Mouse (Mus musculus) heart, adult 2 months (tissue): ENCODE results near the gene Camkmt. TPM values are rescaled to one million over a fixed set of nuclear protein-coding genes. Genes with fewer than 3 reads are reported as not detected.

Source experiments
- DNase-seq, 2 experiments: peaks; one replicate each; pipeline ENCODE4 v3.0.0; 2021
- H3K27ac ChIP-seq: fragments of 200-600 bp; 2 replicates; pipeline ENCODE4 v1.8.1; 2022
- H3K27me3 ChIP-seq: fragments of 200-500 bp; 2 replicates; pipeline ENCODE4 v1.6.1; 2012; ENCODE audit warnings: mild to moderate bottlenecking, low read length, inconsistent platforms, mixed read lengths; ENCODE audit not compliant: control insufficient read depth, insufficient read depth
- H3K36me3 ChIP-seq: fragments of 200-500 bp; 2 replicates; pipeline ENCODE4 v1.6.1; 2012; ENCODE audit warnings: low read length, inconsistent platforms; ENCODE audit not compliant: control insufficient read depth, insufficient read depth
- H3K4me1 ChIP-seq: fragments of 200-500 bp; 2 replicates; pipeline ENCODE4 v1.6.1; 2011; ENCODE audit warnings: low read length; ENCODE audit not compliant: control insufficient read depth, insufficient read depth
- H3K4me3 ChIP-seq: fragments of 200-600 bp; 2 replicates; pipeline ENCODE4 v1.8.1; 2022
- H3K79me2 ChIP-seq: fragments of 200-500 bp; replicated peaks from 2 replicates; pipeline ENCODE4 v1.6.1; 2012; ENCODE audit warnings: mild to moderate bottlenecking, inconsistent platforms, low read length, moderate library complexity, mixed read lengths; ENCODE audit not compliant: control insufficient read depth, insufficient read depth
- H3K9ac ChIP-seq: fragments of 200-500 bp; 2 replicates; pipeline ENCODE4 v1.6.1; 2012; ENCODE audit warnings: low read depth, mild to moderate bottlenecking, control low read depth, inconsistent platforms, low read length, mixed read lengths
- CTCF ChIP-seq: fragments of 200-600 bp; IDR thresholded peaks from 2 replicates; pipeline ENCODE4 v1.8.1; 2022; ENCODE audit warnings: antibody characterized with exemption, mild to moderate bottlenecking, moderate library complexity
- EP300 ChIP-seq: fragments of 200-500 bp; IDR thresholded peaks from 2 replicates; pipeline ENCODE4 v1.6.1; 2011; ENCODE audit warnings: low read depth, low read length, control low read depth; ENCODE audit not compliant: insufficient read depth
- POLR2A ChIP-seq: fragments of 200-500 bp; IDR thresholded peaks from 2 replicates; pipeline ENCODE4 v1.6.1; 2011; ENCODE audit warnings: mild to moderate bottlenecking, low read depth, low read length, control low read depth; ENCODE audit not compliant: insufficient read depth
- WGBS: fragments of 180-500 bp; shearing (Covaris S2); methylation state at CpG from one replicate; pipeline ENCODE4 v1.1.7; 2018; 5-methylcytosine and 5-hydroxymethylcytosine counted together
- intact Hi-C: fragments of 180-260 bp; cut with DNase I; formaldehyde crosslinking; loops from one replicate; pipeline ENCODE4 v1.15.1; 2025
- polyA plus RNA-seq: library from polyadenylated mRNA; depleted of rRNA; stranded (reverse); fragments of >200 nt; gene quantifications from 2 replicates; pipeline ENCODE4 v1.2.3, GENCODE M21; 2012
- total RNA-seq, 2 experiments: library from RNA; stranded (reverse); gene quantifications; 2 replicates each; pipeline ENCODE4 v1.2.3; 2021

Camkmt gene
- total and polyA plus RNA-seq, 3 experiments, result 1.1 to 4.2 (median 3.5) TPM

GRCm38 (mm10) chr17:85353636-85354035 is 263.3 kb downstream of the Camkmt start:
- no peak overlapping the region for H3K27ac ChIP-seq
- no peaks in the 10 kb centered on the region for H3K27me3 ChIP-seq
- no peaks in the 10 kb centered on the region for H3K36me3 ChIP-seq
- TF ChIP-seq POLR2A, result no peak
- TF ChIP-seq CTCF, result no peak
- TF ChIP-seq EP300, result no peak
- no peak overlapping the region for H3K9ac ChIP-seq
- no peak overlapping the region for H3K4me3 ChIP-seq
- WGBS, result 75% methylated on average over 10 of the region's 10 CpGs
- no peaks in the 10 kb centered on the region for H3K4me1 ChIP-seq
- no peak for DNase-seq
- intact Hi-C loops, result no loop called here
- H3K79me2 ChIP-seq, result no peaks in the 10 kb centered on the region

GRCm38 (mm10) chr17:85355356-85355755 is 265.0 kb downstream of the Camkmt start:
- intact Hi-C loops, result no loop called here
- Histone ChIP-seq H3K27ac (no peak overlapping the region), H3K4me1 (no peaks in the 10 kb centered on the region), H3K4me3 (no peak overlapping the region), H3K79me2 (no peaks in the 10 kb centered on the region), H3K9ac (no peak overlapping the region), H3K36me3 (no peaks in the 10 kb centered on the region), H3K27me3 (no peaks in the 10 kb centered on the region)
- WGBS, result 84% methylated on average over 9 of the region's 9 CpGs
- TF ChIP-seq EP300, result no peak
- TF ChIP-seq POLR2A, result no peak
- TF ChIP-seq CTCF, result no peak
- DNase-seq, result no peak

- Histone ChIP-seq H3K4me3 (no peak overlapping the region), H3K4me1 (no peaks in the 10 kb centered on the region), H3K27me3 (no peaks in the 10 kb centered on the region), H3K79me2 (no peaks in the 10 kb centered on the region), H3K9ac (no peak overlapping the region), H3K27ac (no peak overlapping the region), H3K36me3 (no peaks in the 10 kb centered on the region)
- DNase-seq, result no peak
- no peak for TF ChIP-seq EP300
- TF ChIP-seq POLR2A, result no peak
- no peak for TF ChIP-seq CTCF
- 83% methylated on average over 7 of the region's 7 CpGs for WGBS
- intact Hi-C loops, result no loop called here
Observed at GRCm38 (mm10) chr17:85361006-85361405, 270.7 kb downstream of the Camkmt start.

- Histone ChIP-seq H3K4me1 (no peaks in the 10 kb centered on the region), H3K79me2 (no peaks in the 10 kb centered on the region), H3K9ac (no peak overlapping the region), H3K36me3 (no peaks in the 10 kb centered on the region), H3K4me3 (no peak overlapping the region), H3K27me3 (no peaks in the 10 kb centered on the region), H3K27ac (no peak overlapping the region)
- intact Hi-C loops, result no loop called here
- WGBS, result 90% methylated on average over 5 of the region's 5 CpGs
- DNase-seq, result no peak
- TF ChIP-seq POLR2A (no peak), CTCF (no peak), EP300 (no peak)
Observed at GRCm38 (mm10) chr17:85367319-85367718, 277.0 kb downstream of the Camkmt start.

GRCm38 (mm10) chr17:85368776-85369175 is 278.4 kb downstream of the Camkmt start:
- TF ChIP-seq CTCF (no peak), POLR2A (no peak), EP300 (no peak)
- WGBS, result 67% methylated on average over 8 of the region's 8 CpGs
- Histone ChIP-seq H3K36me3 (no peaks in the 10 kb centered on the region), H3K27ac (no peak overlapping the region), H3K4me1 (no peaks in the 10 kb centered on the region), H3K4me3 (no peak overlapping the region), H3K27me3 (no peaks in the 10 kb centered on the region), H3K9ac (no peak overlapping the region), H3K79me2 (no peaks in the 10 kb centered on the region)
- intact Hi-C loops, result no loop called here
- no peak for DNase-seq

- H3K9ac ChIP-seq, result no peak overlapping the region
- no peaks in the 10 kb centered on the region; the same call in 1 of the 2 replicates for H3K4me1 ChIP-seq
- H3K27ac ChIP-seq, result no peak overlapping the region
- 54% methylated on average over 13 of the region's 13 CpGs for WGBS
- DNase-seq, result no peak
- no peaks in the 10 kb centered on the region for H3K36me3 ChIP-seq
- intact Hi-C loops, result no loop called here
- TF ChIP-seq POLR2A, result no peak
- TF ChIP-seq CTCF, result no peak
- no peak for TF ChIP-seq EP300
- H3K79me2 ChIP-seq, result no peaks in the 10 kb centered on the region
- H3K4me3 ChIP-seq, result no peak overlapping the region
- H3K27me3 ChIP-seq, result no peaks in the 10 kb centered on the region
Observed at GRCm38 (mm10) chr17:85372076-85372475, 281.7 kb downstream of the Camkmt start.
